Mouse (Mus musculus) stomach, embryonic 14.5 days (tissue): ENCODE data around the gene Tns1. TPM values are rescaled to one million over a fixed set of nuclear protein-coding genes. Genes with fewer than 3 reads are reported as not detected.

Experiments used
- ATAC-seq: fragments of 200-750 bp; cut with Nextera tagmentation; 2 replicates; pipeline ENCODE4 v1.8.0; 2017; ENCODE audit warnings: low read depth, moderate TSS enrichment; ENCODE audit not compliant: insufficient number of reproducible peaks, insufficient read depth, low FRiP score
- H3K27ac ChIP-seq: fragments of 300-500 bp; sonication (generic); 2 replicates; pipeline ENCODE4 v1.5.1; 2014; ENCODE audit warnings: mild to moderate bottlenecking, low read length, moderate library complexity, mixed read lengths
- H3K27me3 ChIP-seq: fragments of 300-500 bp; sonication (generic); 2 replicates; pipeline ENCODE4 v1.6.1; 2014; ENCODE audit warnings: low read length, control low read depth, mixed read lengths; ENCODE audit not compliant: control insufficient read depth, insufficient read depth
- H3K36me3 ChIP-seq: fragments of 300-500 bp; sonication (generic); 2 replicates; pipeline ENCODE4 v1.6.1; 2014; ENCODE audit warnings: mild to moderate bottlenecking, control low read depth, low read length, moderate library complexity, mixed read lengths; ENCODE audit not compliant: control insufficient read depth, insufficient read depth
- H3K4me1 ChIP-seq: fragments of 300-500 bp; sonication (generic); 2 replicates; pipeline ENCODE4 v1.6.1; 2014; ENCODE audit warnings: low read length, control low read depth, mixed read lengths; ENCODE audit not compliant: control insufficient read depth, insufficient read depth
- H3K4me2 ChIP-seq: fragments of 300-500 bp; sonication (generic); replicated peaks from 2 replicates; pipeline ENCODE4 v1.6.1; 2014; ENCODE audit warnings: low read depth, low read length, control low read depth
- H3K4me3 ChIP-seq: fragments of 300-500 bp; sonication (generic); 2 replicates; pipeline ENCODE4 v1.5.1; 2014; ENCODE audit warnings: low read depth, low read length, control low read depth
- H3K9ac ChIP-seq: fragments of 300-500 bp; sonication (generic); replicated peaks from 2 replicates; pipeline ENCODE4 v1.6.1; 2014; ENCODE audit warnings: low read depth, mild to moderate bottlenecking, control low read depth, low read length, moderate library complexity, mixed read lengths
- H3K9me3 ChIP-seq: fragments of 300-500 bp; sonication (generic); 2 replicates; pipeline ENCODE4 v1.6.1; 2016; ENCODE audit warnings: low read depth, low read length, control low read depth; ENCODE audit not compliant: control insufficient read depth
- WGBS: fragments of 180-500 bp; shearing (Covaris S2); extraction: QIAGEN DNeasy Blood & Tissue Kit; methylation state at CpG from one replicate; pipeline ENCODE4 v1.1.7; 2014; 5-methylcytosine and 5-hydroxymethylcytosine counted together
- polyA plus RNA-seq: library from polyadenylated mRNA; unstranded; fragments of >200 nt; fragmentation: Nextera tagmentation; extraction: Ambion mirVana; gene quantifications from 2 replicates; pipeline ENCODE4 v1.2.1, GENCODE M21; 2014

Gene Tns1
- polyA plus RNA-seq, 1 experiment from 2014 or later = 35.3 TPM

GRCm38 (mm10) chr1:73993901-73994426, 130.3 kb downstream of the Tns1 start:
- Histone ChIP-seq H3K4me3 (no peak overlapping the region), H3K27ac (no peak overlapping the region), H3K27me3 (no peaks in the 10 kb centered on the region), H3K9ac (no peak overlapping the region), H3K4me1 (peaks cover 12% of the 10 kb centered on the region; the same call in 1 of the 2 replicates), H3K4me2 (no peak overlapping the region), H3K9me3 (no peaks in the 10 kb centered on the region), H3K36me3 (peaks cover 9% of the 10 kb centered on the region; the same call in 1 of the 2 replicates)
- WGBS = 56% methylated on average over 7 of the region's 7 CpGs
- ATAC-seq = no peak

- Histone ChIP-seq H3K4me2 (no peak overlapping the region), H3K27ac (no peak overlapping the region), H3K27me3 (no peaks in the 10 kb centered on the region), H3K9me3 (no peaks in the 10 kb centered on the region), H3K4me3 (no peak overlapping the region), H3K9ac (no peak overlapping the region), H3K36me3 (peaks cover 9% of the 10 kb centered on the region; the same call in 1 of the 2 replicates), H3K4me1 (peaks cover 5% of the 10 kb centered on the region; the same call in 1 of the 2 replicates)
- WGBS = 80% methylated on average over 7 of the region's 7 CpGs
- no peak for ATAC-seq
Measured at GRCm38 (mm10) chr1:73993279-73993678, 131.0 kb downstream of the Tns1 start.

- H3K4me1 ChIP-seq = peaks cover 5% of the 10 kb centered on the region; the same call in 1 of the 2 replicates
- 58% methylated on average over 5 of the region's 5 CpGs for WGBS
- H3K9me3 ChIP-seq = no peaks in the 10 kb centered on the region
- H3K4me3 ChIP-seq = no peak overlapping the region
- ATAC-seq = no peak
- H3K27me3 ChIP-seq = no peaks in the 10 kb centered on the region
- H3K27ac ChIP-seq = no peak overlapping the region
- H3K36me3 ChIP-seq = peaks cover 9% of the 10 kb centered on the region; the same call in 1 of the 2 replicates
- H3K4me2 ChIP-seq = no peak overlapping the region
- no peak overlapping the region for H3K9ac ChIP-seq
Measured at GRCm38 (mm10) chr1:73992201-73992938, 131.9 kb downstream of the Tns1 start.

- Histone ChIP-seq H3K4me3 (no peak overlapping the region), H3K27me3 (no peaks in the 10 kb centered on the region), H3K36me3 (peaks cover 9% of the 10 kb centered on the region; the same call in 1 of the 2 replicates), H3K9me3 (no peaks in the 10 kb centered on the region), H3K27ac (no peak overlapping the region), H3K9ac (no peak overlapping the region), H3K4me2 (no peak overlapping the region), H3K4me1 (peaks cover 5% of the 10 kb centered on the region; the same call in 1 of the 2 replicates)
- no peak for ATAC-seq
- 79% methylated on average over 7 of the region's 7 CpGs for WGBS
Measured at GRCm38 (mm10) chr1:73991226-73991625, 133.0 kb downstream of the Tns1 start.

- no peak overlapping the region for H3K4me3 ChIP-seq
- H3K36me3 ChIP-seq = peaks cover 11% of the 10 kb centered on the region; the same call in 1 of the 2 replicates
- no peak for ATAC-seq
- H3K4me1 ChIP-seq = 0 out of 2 replicates have a peak, but pooled peaks cover 3% of the 10 kb centered on the region
- no peaks in the 10 kb centered on the region for H3K27me3 ChIP-seq
- no peaks in the 10 kb centered on the region for H3K9me3 ChIP-seq
- H3K27ac ChIP-seq = no peak overlapping the region
- H3K4me2 ChIP-seq = no peak overlapping the region
- 79% methylated on average over 3 of the region's 3 CpGs for WGBS
- H3K9ac ChIP-seq = no peak overlapping the region
Measured at GRCm38 (mm10) chr1:73990024-73990423, 134.2 kb downstream of the Tns1 start.

GRCm38 (mm10) chr1:73987705-73988201, 136.5 kb downstream of the Tns1 start:
- peaks cover 13% of the 10 kb centered on the region; the same call in 1 of the 2 replicates for H3K36me3 ChIP-seq
- no peaks in the 10 kb centered on the region for H3K9me3 ChIP-seq
- no peak overlapping the region for H3K4me2 ChIP-seq
- no peak overlapping the region for H3K9ac ChIP-seq
- no peak overlapping the region for H3K27ac ChIP-seq
- H3K27me3 ChIP-seq = no peaks in the 10 kb centered on the region
- no peak overlapping the region for H3K4me3 ChIP-seq
- peak; percentile 42; the same call in 1 of the 2 replicates for ATAC-seq
- 44% methylated on average over 8 of the region's 9 CpGs for WGBS
- H3K4me1 ChIP-seq = 0 out of 2 replicates have a peak, but pooled peaks cover 3% of the 10 kb centered on the region

GRCm38 (mm10) chr1:73986268-73987045, 137.8 kb downstream of the Tns1 start:
- 42% methylated on average over 6 of the region's 6 CpGs for WGBS
- Histone ChIP-seq H3K4me3 (no peak overlapping the region), H3K9me3 (no peaks in the 10 kb centered on the region), H3K4me2 (no peak overlapping the region), H3K9ac (no peak overlapping the region), H3K27ac (no peak overlapping the region), H3K4me1 (0 out of 2 replicates have a peak, but pooled peaks cover 3% of the 10 kb centered on the region), H3K27me3 (no peaks in the 10 kb centered on the region), H3K36me3 (peaks cover 6% of the 10 kb centered on the region; the same call in 1 of the 2 replicates)
- no peak for ATAC-seq

GRCm38 (mm10) chr1:73985611-73986010, 138.6 kb downstream of the Tns1 start:
- no peak overlapping the region for H3K4me2 ChIP-seq
- ATAC-seq = no peak
- H3K4me3 ChIP-seq = no peak overlapping the region
- H3K36me3 ChIP-seq = peaks cover 4% of the 10 kb centered on the region; the same call in 1 of the 2 replicates
- no peak overlapping the region for H3K9ac ChIP-seq
- no peaks in the 10 kb centered on the region for H3K9me3 ChIP-seq
- H3K4me1 ChIP-seq = 0 out of 2 replicates have a peak, but pooled peaks cover 3% of the 10 kb centered on the region
- H3K27ac ChIP-seq = no peak overlapping the region
- H3K27me3 ChIP-seq = no peaks in the 10 kb centered on the region
- 81% methylated on average over 4 of the region's 4 CpGs for WGBS
